Mouse (Mus musculus): ENCODE results near the gene Zbtb34.

The Zbtb34 gene

DNA sequence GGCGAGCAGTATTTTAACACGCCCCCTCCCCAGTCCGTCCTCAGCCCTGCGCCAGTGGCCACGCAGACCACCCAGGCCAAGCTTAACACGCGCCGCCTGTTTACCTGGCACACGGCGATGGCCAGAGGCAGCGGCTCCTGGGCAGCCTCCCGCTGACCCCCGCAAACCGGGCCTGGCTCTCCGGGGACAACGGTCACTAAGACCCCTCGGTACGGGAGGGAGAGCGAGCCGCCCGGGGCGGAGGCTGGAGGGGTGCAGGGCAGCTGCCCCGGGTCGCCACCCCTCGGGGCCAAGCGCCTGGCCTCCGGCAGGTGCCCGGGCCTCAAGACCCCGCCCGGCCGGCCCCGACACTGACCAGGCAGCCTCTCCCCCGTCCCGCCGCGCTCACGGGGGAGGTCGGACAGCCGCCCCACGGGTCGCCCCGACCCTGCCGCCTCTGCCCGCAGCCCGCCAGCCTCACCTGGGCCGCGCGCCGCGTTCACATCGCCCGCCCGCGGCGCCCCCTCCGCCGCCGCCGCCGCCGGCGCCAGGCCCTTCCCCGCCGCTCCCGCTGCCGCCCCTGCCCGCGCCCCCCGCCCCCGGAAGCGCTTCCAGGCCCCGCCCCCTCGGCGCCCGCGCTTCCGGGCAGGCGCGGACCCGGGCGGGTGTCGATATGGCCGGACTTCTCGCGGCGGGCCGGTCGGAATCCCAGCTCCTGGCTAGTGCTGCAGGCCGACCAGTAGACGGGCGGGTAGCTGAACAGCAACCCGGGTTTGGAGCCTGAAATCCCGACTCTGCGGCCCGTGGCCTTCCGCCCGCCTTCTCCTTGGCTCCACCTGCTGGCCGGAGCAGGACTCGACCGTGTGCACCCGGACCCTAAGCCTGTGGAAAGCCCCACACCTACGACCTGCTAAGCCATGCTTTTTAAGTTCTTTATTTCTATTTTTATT, at the start of gene Zbtb34:
Gene Zbtb34, minus strand, starts transcription at position 554 of the 929 bp plus-strand sequence.
- peak; percentile 59 for DNase-seq (ENCODE audit: low read depth, low spot score)

DNA sequence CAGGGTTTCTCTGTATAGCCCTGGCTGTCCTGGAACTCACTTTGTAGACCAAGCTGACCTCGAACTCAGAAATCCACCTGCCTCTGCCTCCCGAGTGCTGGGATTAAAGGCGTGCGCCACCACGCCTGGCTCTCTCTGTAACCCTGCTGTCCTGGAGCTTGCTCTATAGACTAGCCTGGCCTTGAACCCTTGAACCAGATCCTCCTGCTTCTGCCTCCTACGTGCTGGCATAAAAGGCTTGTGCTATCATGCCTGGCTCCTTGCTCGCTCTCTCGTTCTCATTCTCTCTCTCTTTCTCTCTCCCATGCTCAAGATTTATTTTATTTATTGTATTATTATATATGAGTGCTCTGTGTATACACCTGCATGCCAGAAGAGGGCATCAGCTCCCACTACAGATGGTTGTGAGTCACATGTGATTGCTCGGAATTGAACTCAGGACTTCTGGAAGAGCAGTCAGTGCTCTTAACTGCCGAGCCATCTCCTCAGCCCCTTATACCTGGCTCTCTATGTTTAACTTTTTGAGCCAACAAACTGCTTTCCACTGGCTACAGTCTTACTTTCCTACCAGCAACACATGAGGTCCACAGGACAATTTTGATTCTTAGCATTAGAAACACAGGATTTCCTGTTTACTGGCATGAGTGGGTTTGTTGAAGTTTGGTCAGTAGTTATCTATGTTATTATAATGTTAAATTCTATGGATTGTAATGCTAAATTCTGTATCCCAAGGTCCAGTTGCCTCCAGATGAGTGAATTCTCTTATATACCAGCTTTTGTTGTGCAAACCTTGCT, 47.0 kb upstream of the Zbtb34 start:
- DNase-seq (ENCODE audit: low read depth, low spot score) = peak; percentile 75

DNA sequence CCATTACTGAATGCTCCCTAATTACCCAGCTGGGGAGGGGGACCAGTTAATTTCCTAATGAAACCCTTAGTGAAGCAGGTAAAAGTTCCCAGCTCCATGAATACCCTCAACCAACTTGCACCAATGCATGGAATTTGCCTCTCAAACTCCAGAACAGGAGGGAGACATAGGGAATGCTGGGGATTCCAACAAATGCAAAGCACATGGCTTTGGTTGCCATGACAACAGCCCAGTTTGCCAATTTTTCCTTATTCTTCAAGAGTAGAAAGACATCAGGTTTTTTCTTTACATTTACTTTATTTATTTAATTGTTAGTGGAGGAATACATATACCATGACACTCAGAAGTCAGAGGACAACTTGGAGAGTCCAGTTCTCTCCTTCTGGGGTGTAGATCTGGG, 44.8 kb upstream of the Zbtb34 start:
- DNase-seq (ENCODE audit: low read depth, low spot score) = no peak

DNA sequence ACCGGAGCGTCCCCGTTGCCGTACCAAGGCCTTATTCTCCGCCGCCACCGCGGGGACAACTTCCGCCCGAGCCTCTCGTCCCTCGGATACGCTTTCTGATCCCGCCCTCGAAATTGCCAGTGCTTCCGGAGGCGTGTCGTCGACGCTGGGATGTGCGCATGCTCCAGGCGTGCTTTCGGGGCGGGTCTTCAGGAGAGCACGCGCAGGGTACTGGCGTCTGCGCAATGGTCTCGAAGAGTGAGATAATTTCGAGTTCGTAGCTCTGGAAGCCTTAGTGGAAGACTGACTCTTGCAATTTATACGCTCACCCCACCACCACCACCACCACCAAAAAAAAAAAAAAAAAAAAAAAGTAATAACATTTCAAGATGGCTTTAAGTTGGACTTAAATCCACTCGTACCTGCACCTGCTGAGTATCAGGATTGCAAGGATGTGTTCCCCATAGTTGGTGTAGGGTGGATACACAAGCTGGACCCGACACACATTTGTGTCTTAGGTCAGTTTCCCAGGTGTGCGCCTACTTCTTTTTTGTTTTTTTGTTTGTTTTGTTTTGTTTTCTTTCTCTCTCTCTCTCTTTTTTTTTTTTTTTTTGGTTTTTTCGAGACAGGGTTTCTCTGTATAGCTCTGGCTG, 37.5 kb upstream of the Zbtb34 start, which contains the start of gene Zbtb43:
Gene Zbtb43, minus strand, starts transcription at position 94 of the 632 bp plus-strand sequence.
- peak; percentile 97 for DNase-seq (ENCODE audit: low read depth, low spot score)

DNA sequence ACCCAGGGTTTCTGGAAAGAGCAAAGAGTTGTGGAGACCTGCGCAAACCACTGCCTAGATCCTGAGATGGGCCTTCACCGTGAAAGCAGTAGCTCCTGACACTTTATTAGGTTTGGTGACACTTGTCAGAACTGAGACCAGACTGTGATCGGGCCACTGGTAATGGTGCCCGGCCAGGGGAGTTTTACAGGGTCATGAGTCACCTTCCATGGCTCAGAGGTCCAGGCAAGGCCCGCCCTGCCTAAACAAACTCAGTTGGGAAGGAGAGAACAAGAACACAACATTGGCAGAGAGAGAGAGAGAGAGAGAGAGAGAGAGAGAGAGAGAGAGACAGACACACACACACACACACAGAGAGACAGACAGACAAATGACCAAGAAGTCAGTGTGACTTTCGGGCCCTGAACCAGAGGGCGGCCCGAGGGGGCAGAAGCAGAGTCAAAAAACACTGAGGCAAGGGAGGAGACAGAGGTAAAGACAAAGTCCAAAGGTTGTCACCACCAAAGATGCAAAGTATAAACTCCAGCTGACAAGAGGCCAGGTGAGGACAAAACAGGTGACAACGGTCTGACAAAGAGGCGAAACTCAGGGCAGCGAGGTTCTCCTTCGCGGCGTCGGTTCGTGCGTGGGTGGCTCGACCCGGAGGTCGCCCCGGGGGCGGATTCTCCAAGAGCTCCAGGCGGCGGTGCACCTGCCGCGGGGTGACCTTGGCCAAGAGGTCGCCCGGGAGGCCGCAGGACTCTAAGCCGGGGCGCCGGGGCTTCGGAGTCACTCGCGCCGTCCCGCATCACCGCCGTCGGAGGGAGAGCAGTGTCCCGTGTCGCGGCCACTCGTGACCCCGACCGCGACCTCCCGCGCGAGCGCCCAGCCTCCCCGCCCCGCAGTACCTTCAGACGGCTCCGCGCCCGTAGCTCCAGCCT, 36.7 kb upstream of the Zbtb34 start:
- no peak for DNase-seq (ENCODE audit: low read depth, low spot score)

DNA sequence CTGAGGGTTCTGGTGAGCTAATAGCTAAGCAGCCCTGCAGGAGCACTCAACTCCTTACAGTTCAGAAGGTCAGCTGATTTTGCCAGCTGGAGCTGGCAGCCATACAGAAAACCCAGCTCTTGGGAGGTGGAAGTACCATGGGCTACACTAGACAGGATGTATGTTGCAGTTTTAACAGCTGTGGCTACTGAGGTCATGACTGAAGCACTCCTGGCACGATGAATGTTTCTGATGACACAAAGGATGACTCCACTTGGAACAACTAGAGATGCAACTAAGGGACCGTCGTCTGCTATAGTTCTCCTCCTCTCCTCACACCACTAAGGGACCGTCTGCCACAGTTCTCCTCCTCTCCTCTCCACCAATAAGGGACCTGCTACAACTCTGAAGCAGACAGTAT, 34.8 kb upstream of the Zbtb34 start:
- DNase-seq (ENCODE audit: low read depth, low spot score) = peak; percentile 65

DNA sequence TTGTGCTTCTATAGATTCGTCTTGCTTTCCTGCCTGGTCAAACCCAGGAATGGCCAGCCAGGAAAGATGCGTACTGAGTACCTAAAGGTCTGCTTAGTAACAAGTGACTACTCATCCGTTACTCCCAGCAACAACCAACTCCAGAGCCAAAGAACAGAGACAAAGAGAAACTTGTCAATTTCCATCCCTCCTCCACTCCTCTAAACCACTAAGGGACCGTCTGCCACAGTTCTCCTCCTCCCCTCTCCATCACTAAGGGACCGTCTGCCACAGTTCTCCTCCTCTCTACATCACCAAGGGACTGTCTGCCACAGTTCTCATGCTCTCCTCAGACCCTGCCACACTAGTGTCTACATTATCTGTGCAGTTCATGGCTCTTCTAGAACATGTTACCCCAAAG, 34.1 kb upstream of the Zbtb34 start:
- DNase-seq (ENCODE audit: low read depth, low spot score) = peak; percentile 51

DNA sequence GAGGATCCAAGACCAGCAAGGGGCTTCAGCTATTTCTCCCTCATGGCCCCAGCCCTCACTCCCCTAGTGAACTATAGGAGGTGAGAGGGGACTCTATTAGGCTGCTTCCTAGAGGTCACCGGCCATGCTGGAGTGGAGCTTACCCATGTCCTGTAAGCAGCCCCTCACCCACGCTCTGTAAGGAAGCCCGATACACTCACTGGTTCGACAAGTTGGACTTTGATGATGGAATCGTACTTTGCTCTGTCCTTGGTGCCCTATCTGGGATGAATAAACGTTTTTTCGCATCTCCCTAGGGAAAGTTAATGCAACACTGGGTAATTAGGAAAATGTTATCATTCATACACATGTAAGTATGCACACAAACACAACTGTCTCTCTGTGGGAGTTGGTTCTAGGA, 30.9 kb upstream of the Zbtb34 start:
- no peak for DNase-seq (ENCODE audit: low read depth, low spot score)

DNA sequence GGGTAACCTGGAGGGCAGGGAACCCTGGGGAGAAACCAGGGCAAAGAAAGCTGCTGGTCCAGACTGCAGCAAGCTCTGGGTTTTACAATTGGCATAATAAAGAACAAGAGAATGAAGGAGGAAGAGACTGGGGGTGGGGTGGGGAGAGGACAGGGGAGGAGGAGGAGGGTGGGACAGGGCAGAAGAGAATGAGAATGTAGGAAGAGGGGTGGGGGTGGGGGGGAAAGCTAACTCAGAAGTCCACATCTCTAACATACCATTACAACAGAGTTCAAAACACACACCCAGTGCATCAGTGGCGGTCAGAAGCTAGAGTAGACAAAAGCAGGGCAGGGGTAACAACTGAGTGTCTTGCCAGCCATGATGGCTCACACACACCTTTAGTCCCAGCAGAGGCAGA, 29.9 kb upstream of the Zbtb34 start:
- DNase-seq (ENCODE audit: low read depth, low spot score) = peak; percentile 86

DNA sequence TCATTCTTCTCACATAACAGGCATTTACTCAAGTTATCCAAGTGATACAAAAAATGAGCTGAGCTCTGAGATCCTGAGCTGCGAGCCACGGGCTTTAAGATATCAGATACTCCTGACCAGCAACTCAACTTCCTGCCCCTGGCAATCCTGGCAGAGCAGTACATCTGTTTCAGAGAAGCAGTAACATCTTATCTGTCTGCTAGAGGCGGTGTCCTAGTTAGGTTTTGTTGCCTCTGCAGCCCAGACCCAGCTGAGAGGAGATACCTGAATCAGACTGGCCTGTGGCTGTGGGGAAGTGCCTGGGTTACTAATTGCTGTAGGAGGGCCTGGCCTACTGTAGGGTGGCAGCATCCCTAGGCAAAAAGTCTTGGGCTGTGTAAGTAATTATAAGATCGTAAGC, 28.5 kb upstream of the Zbtb34 start:
- DNase-seq (ENCODE audit: low read depth, low spot score) = no peak

DNA sequence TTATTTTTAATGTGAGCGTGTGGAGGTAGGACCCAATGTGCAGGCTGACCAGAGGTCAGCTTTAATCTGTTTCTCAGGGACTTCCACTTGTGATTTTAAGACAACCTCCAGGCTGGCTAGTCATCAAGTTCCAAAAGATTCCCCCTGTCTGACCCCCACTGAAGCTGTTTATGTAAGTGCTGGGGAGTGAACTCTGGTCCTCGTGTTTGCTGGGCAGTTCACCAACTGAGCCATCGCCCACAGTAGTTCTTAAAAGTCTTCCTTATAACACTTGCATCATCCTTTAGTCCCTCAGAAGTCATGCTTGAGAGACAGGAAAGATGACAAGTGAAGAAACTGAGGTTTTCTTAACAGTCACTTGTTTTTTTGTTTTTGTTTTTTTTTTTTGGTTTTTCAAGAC, 25.6 kb upstream of the Zbtb34 start:
- DNase-seq (ENCODE audit: low read depth, low spot score) = no peak

DNA sequence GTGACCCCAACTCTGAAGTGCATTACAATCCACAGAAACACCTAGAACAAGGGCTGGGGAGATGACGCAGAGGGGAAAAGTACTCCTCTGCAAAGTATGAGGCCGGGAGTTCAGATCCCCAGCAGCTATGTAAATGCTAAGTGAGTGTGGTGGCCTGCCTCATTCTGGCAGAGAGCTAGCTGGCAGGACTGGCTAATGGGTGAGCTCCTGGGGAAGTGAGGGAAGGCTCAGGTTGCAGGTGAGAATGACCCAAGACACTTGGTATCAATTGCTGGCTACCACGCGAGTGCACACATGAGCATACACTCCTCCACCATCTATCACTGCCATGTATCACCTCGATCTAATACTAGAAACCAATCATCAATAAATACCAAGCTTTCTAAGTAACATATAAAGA, 25.1 kb upstream of the Zbtb34 start:
- DNase-seq (ENCODE audit: low read depth, low spot score) = no peak

DNA sequence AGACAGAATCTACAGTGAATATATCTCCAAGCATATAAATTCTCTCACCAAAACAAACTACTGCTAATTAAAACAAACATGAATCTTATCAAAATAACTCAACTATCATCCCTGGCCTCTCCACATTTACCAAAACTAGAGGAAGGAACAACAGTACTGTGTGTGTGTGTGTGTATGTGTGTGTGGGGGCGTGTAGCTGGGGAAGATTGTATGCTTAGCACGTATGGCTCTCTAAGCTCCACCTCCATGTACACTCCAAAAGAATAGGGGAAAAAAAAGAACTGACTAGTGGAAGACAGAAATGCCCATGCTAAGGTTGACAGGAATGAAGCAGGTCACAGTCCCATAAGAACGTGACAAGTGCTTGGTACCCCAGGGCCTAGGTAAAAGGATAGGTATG, 24.2 kb upstream of the Zbtb34 start:
- DNase-seq (ENCODE audit: low read depth, low spot score) = no peak

DNA sequence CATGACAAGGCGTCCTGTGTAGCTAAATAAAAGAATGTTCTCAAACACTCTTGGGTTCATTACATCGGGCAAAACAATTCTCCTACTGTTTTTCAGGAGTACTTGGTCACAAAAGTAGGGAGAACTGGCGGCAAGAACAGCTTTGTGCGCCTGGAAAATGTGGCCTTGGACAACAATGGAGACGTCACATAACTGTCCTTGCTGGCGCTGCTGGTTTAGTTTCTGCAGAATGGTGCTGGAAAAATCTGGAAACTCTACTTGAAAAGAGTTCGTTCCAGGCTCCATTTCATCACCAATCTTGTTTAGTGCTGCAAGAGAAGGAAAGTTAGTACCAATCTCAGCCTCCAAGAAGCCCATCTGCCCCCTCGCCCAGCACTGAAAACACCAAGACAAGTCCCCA, 23.7 kb upstream of the Zbtb34 start:
- DNase-seq (ENCODE audit: low read depth, low spot score) = no peak

DNA sequence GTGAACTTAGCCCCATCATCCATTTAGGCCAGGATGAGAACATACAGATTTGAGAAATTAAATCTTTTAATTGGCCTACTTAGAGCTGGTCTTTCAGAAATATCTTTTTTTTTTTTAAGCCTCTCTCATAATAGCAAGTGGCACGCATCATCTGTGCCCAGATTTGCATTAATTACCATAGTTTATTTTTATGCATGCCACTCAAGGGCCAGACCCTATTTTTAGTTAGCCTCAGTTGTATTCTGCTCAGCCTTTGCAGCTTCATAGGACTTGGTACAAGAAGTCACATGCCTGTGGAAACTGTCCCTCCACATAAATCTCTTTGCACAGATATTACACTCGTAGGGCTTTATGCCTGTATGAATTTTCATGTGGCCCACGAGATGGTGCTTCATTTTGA, 22.4 kb upstream of the Zbtb34 start:
- DNase-seq (ENCODE audit: low read depth, low spot score) = no peak

DNA sequence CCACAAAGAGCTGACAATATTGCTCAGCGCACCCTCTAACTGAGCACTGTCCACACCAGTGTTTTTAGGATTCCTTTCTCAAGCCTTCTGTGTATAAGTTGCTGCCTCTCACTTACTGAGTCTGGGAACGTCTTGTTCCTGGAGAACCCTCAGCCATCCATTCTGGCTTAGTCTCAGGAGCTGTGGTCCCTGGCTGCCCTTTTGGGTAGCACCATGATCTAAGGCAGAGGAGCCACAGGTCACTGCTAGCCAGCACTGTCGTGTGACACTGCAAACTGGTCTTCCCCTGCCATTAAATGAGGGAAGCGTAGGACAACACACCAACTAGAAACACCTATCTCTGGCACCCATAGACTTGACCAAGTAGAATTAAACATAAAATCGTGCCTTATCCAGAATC, 21.6 kb upstream of the Zbtb34 start:
- DNase-seq (ENCODE audit: low read depth, low spot score) = no peak

DNA sequence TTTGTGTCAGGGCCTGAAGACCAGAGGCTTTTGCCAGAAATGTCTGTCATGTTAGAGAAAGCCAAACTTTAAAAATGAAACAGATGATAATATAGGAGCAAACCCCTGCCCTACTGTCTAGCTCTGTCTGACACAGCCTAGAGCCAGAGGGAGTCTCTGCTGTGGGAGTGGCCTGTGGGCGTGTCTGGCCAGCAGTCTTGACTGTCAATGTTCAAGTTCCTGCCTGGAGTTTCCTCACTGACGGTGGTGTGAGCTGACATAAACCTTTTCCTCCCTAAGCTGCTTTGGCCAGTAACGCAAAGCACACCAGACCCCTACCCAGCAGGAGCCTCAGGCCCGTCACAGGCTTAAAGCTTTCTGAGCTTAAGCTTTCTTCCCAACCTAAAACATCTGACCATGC, 21.0 kb upstream of the Zbtb34 start:
- peak; percentile 48 for DNase-seq (ENCODE audit: low read depth, low spot score)

DNA sequence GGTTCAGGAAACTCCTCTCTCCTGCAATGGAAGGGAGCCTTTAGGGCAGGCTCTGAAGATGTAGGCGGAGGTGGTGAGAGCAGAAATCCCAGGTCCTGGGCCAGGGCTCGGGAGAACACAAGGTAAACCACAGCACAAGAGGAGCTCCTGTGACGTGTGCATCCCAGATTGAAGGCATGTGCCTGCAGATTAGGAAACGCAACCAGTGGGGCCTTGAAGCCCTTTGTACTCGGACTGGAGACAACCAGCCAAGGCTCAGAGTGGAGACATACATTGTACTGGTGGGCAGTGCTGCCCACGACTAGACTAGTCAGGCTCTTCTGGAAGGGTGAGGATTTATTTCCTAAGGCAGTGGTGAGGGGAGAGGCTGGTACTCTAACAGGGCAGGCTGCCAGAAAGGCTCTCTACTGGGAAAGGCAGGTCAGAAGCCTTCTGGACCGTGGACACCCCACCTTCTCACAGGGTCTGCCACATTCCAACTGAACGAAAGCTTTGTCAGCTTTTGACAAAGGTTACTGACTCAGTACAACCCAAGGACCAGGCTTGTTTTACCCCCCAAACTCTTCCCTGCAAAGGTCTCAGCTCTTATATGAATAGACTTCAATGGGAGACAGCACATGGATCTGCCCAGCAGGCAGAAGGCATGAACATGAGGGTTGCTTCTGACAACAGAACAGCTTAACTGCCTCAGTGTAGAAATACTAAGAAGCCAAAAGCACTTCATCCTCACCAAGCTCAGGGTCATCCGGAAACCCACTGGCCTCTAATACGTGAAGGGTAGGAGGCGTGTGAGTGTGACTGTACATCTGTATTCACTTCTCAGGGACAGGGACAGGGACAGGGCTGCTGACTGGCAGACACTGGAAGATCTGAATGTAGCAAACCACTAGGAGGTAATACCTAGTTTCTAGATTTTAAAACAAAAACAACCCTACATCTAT, 20.2 kb upstream of the Zbtb34 start:
- no peak for DNase-seq (ENCODE audit: low read depth, low spot score)

DNA sequence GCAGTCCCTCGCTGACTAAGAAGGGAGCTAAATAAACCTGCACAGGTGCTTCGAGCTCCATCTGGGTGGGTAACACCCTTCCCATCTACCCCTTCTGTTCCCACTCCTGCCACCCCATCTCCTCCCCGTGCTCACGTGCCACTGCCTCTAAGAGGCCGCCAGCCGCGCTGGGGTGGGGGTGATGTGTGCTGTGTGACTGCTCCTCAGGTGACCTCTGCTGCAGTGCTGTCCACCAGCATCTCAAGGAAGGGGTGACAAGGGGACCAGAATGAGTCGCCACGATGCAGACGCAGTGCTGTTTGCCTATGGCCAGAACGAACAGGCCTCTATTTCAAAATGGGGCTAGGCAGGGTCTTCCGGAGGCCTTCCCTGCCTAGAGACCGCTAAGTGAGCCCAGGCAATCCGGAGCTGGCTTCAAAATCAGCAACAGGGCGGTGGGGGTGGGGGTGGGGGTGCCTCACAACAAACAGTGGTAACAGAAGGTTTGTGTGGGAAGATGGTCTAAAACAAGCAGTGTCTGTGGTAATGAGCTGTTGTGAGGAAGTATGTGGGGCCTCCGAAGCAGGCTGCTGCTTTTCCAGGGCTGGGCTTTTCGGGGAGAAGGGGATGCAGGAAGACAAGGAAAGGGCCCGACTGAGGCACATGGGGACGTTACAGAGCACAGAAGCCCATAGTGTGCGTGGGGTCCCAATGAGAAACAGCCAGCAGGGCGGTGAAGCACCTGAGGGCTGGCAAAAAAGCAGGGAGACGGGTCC, 18.2 kb upstream of the Zbtb34 start:
- DNase-seq (ENCODE audit: low read depth, low spot score) = no peak
